Mouse (Mus musculus): ENCODE data around the gene B4galt5. TPM values are rescaled to one million over a fixed set of nuclear protein-coding genes. Genes with fewer than 3 reads are reported as not detected.

The B4galt5 gene
- polyA plus RNA-seq, 1 experiment from 2014 or later = 19.8 TPM

- Histone ChIP-seq H3K9me3 (ENCODE audit: control insufficient read depth, low read length) (no peaks in the 10 kb centered on the region), H3K36me3 (ENCODE audit: control insufficient read depth, insufficient read depth, low read length) (no peaks in the 10 kb centered on the region), H3K4me3 (ENCODE audit: low read depth, low read length) (no peak overlapping the region), H3K27ac (ENCODE audit: low read depth, low read length) (no peak overlapping the region), H3K27me3 (ENCODE audit: control insufficient read depth, insufficient read depth, low read length) (no peaks in the 10 kb centered on the region), H3K4me2 (no peak overlapping the region), H3K9ac (ENCODE audit: low read length) (no peak overlapping the region), H3K4me1 (ENCODE audit: control insufficient read depth, insufficient read depth, low read length) (no peaks in the 10 kb centered on the region)
- ATAC-seq (ENCODE audit: low FRiP score) (no peak), DNase-seq (ENCODE audit: low spot score, missing footprints) (no peak)
- 86% methylated on average over 13 of the region's 13 CpGs for WGBS
These were observed 75.7 kb downstream of the B4galt5 start for GRCm38 (mm10) chr2:167273206-167273740.

GRCm38 (mm10) chr2:167272706-167273105 lies 76.3 kb downstream of the B4galt5 start:
- WGBS = 82% methylated on average over 3 of the region's 3 CpGs
- ATAC-seq (ENCODE audit: low FRiP score) (no peak), DNase-seq (ENCODE audit: low spot score, missing footprints) (no peak)
- Histone ChIP-seq H3K4me3 (ENCODE audit: low read depth, low read length) (no peak overlapping the region), H3K27me3 (ENCODE audit: control insufficient read depth, insufficient read depth, low read length) (no peaks in the 10 kb centered on the region), H3K4me2 (no peak overlapping the region), H3K9me3 (ENCODE audit: control insufficient read depth, low read length) (no peaks in the 10 kb centered on the region), H3K9ac (ENCODE audit: low read length) (no peak overlapping the region), H3K27ac (ENCODE audit: low read depth, low read length) (no peak overlapping the region), H3K4me1 (ENCODE audit: control insufficient read depth, insufficient read depth, low read length) (no peaks in the 10 kb centered on the region), H3K36me3 (ENCODE audit: control insufficient read depth, insufficient read depth, low read length) (no peaks in the 10 kb centered on the region)

DNA sequence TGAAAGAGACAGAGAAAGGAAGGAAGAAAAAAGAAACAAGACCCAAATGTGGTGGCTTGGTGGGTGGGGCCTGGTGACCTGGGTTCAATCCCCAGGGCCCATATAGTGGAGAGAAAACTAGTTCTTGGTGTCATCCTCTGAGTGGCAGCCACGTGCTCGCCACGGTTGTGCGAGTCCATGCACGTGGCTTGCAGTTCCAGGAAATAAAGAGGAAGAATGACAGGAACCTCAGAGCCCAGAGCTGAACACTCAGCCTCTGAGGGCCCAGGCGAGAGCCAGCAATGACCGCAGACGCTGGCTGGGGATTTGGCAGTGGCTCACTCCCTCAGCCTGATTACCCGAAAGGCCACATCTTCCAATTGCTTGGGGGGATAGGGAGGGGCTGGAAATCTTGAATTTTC lies 77.9 kb downstream of the B4galt5 start:
- Histone ChIP-seq H3K4me3 (ENCODE audit: low read depth, low read length) (no peak overlapping the region), H3K27ac (ENCODE audit: low read depth, low read length) (no peak overlapping the region), H3K9ac (ENCODE audit: low read length) (no peak overlapping the region), H3K36me3 (ENCODE audit: control insufficient read depth, insufficient read depth, low read length) (no peaks in the 10 kb centered on the region), H3K9me3 (ENCODE audit: control insufficient read depth, low read length) (no peaks in the 10 kb centered on the region), H3K27me3 (ENCODE audit: control insufficient read depth, insufficient read depth, low read length) (no peaks in the 10 kb centered on the region), H3K4me1 (ENCODE audit: control insufficient read depth, insufficient read depth, low read length) (no peaks in the 10 kb centered on the region), H3K4me2 (no peak overlapping the region)
- ATAC-seq (ENCODE audit: low FRiP score) = no peak
- 93% methylated on average over 9 of the region's 9 CpGs for WGBS
- DNase-seq (ENCODE audit: low spot score, missing footprints) = no peak

DNA sequence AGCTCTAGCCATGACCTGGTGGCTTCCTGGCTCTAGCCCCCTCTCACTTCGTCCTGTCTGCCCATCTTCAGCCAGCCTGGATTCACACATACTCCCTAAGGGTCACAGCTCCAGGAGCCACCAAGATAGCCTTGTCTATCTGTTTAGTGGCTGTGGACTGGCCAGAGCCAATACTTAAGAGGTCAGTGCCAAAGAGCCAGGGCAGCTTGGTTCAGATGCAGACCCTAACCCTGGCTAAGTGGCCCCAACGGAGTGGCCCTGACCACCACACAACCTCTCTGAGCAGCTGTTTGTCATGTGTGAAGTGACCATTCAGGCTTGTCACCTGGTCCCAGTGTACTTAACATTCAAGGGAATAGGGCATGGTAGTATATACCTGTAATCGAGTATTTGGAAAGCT lies 78.5 kb downstream of the B4galt5 start:
- WGBS = 87% methylated on average over 3 of the region's 3 CpGs
- H3K27ac ChIP-seq (ENCODE audit: low read depth, low read length) = no peak overlapping the region
- H3K27me3 ChIP-seq (ENCODE audit: control insufficient read depth, insufficient read depth, low read length) = no peaks in the 10 kb centered on the region
- H3K4me3 ChIP-seq (ENCODE audit: low read depth, low read length) = no peak overlapping the region
- no peaks in the 10 kb centered on the region for H3K4me1 ChIP-seq (ENCODE audit: control insufficient read depth, insufficient read depth, low read length)
- no peak overlapping the region for H3K4me2 ChIP-seq
- no peak overlapping the region for H3K9ac ChIP-seq (ENCODE audit: low read length)
- no peak for DNase-seq (ENCODE audit: low spot score, missing footprints)
- H3K9me3 ChIP-seq (ENCODE audit: control insufficient read depth, low read length) = no peaks in the 10 kb centered on the region
- H3K36me3 ChIP-seq (ENCODE audit: control insufficient read depth, insufficient read depth, low read length) = no peaks in the 10 kb centered on the region
- ATAC-seq (ENCODE audit: low FRiP score) = no peak

- H3K27ac ChIP-seq (ENCODE audit: low read depth, low read length) = no peak overlapping the region
- no peak for ATAC-seq (ENCODE audit: low FRiP score)
- H3K4me3 ChIP-seq (ENCODE audit: low read depth, low read length) = no peak overlapping the region
- no peaks in the 10 kb centered on the region for H3K36me3 ChIP-seq (ENCODE audit: control insufficient read depth, insufficient read depth, low read length)
- no peaks in the 10 kb centered on the region for H3K9me3 ChIP-seq (ENCODE audit: control insufficient read depth, low read length)
- no peaks in the 10 kb centered on the region for H3K4me1 ChIP-seq (ENCODE audit: control insufficient read depth, insufficient read depth, low read length)
- WGBS = 89% methylated on average over 1 of the region's 1 CpGs
- no peak overlapping the region for H3K4me2 ChIP-seq
- DNase-seq (ENCODE audit: low spot score, missing footprints) = no peak
- no peaks in the 10 kb centered on the region for H3K27me3 ChIP-seq (ENCODE audit: control insufficient read depth, insufficient read depth, low read length)
- H3K9ac ChIP-seq (ENCODE audit: low read length) = no peak overlapping the region
These were observed 80.3 kb downstream of the B4galt5 start for GRCm38 (mm10) chr2:167268721-167269120.

DNA sequence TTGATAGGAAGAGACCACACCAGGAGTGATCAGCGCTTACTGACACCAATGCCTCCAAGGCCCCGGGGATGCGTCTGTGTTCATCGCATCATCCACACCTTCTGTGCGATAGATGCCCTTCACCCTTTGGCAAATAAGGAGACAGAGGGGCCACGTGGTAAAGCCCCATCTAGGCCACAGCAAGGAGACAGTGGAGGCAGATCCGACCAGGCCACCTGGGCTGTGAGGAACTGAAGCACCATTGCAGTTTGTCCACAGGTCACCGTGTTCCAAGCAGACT lies 80.6 kb downstream of the B4galt5 start:
- Histone ChIP-seq H3K9ac (ENCODE audit: low read length) (no peak overlapping the region), H3K27ac (ENCODE audit: low read depth, low read length) (no peak overlapping the region), H3K4me2 (no peak overlapping the region), H3K27me3 (ENCODE audit: control insufficient read depth, insufficient read depth, low read length) (no peaks in the 10 kb centered on the region), H3K9me3 (ENCODE audit: control insufficient read depth, low read length) (no peaks in the 10 kb centered on the region), H3K36me3 (ENCODE audit: control insufficient read depth, insufficient read depth, low read length) (no peaks in the 10 kb centered on the region), H3K4me1 (ENCODE audit: control insufficient read depth, insufficient read depth, low read length) (no peaks in the 10 kb centered on the region), H3K4me3 (ENCODE audit: low read depth, low read length) (no peak overlapping the region)
- DNase-seq (ENCODE audit: low spot score, missing footprints) = no peak
- 89% methylated on average over 8 of the region's 8 CpGs for WGBS
- ATAC-seq (ENCODE audit: low FRiP score) = no peak

DNA sequence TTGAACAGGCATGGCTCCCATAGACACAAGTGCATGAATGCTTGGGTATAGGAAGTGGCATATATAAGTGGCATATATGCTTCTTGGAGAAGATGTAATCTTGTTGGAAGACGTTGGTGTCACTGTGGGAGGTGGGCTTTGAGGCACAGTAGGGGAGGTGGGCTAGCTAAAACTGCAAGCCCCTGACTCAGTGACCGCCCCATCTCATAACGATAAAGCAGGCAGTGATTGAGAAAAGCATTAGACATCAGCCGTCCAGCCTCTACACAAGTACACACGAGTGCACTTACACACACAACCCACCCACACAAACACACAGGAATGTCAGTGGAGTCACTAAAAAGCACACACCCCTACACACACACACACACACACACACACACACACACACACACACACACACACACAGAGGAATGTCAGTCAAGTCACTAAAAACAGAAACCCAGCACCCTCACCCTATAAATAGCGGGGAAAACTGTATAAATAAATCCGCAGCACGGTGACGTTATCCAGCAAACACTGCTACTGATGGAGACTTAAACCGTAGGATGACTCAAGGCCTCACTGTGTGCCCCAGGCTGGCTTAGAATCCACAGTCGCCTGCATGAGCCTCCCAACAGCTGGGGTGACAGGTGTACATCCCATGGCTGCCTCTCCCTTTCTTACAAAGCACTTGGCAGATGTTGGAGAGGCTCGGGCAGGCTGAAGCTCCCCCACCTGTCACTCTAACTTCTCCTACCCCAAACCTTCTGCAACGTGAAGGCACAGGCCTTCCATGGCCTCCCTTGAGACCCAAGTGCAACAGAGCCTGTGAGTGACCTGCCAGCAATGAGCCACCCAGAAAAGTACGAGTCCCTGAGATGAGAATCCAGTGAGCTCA lies 81.2 kb downstream of the B4galt5 start:
- no peak overlapping the region for H3K9ac ChIP-seq (ENCODE audit: low read length)
- no peak overlapping the region for H3K27ac ChIP-seq (ENCODE audit: low read depth, low read length)
- no peak overlapping the region for H3K4me3 ChIP-seq (ENCODE audit: low read depth, low read length)
- H3K36me3 ChIP-seq (ENCODE audit: control insufficient read depth, insufficient read depth, low read length) = no peaks in the 10 kb centered on the region
- 82% methylated on average over 14 of the region's 14 CpGs for WGBS
- no peaks in the 10 kb centered on the region for H3K27me3 ChIP-seq (ENCODE audit: control insufficient read depth, insufficient read depth, low read length)
- DNase-seq (ENCODE audit: low spot score, missing footprints) = no peak
- no peaks in the 10 kb centered on the region for H3K9me3 ChIP-seq (ENCODE audit: control insufficient read depth, low read length)
- ATAC-seq (ENCODE audit: low FRiP score) = no peak
- no peaks in the 10 kb centered on the region for H3K4me1 ChIP-seq (ENCODE audit: control insufficient read depth, insufficient read depth, low read length)
- H3K4me2 ChIP-seq = no peak overlapping the region

DNA sequence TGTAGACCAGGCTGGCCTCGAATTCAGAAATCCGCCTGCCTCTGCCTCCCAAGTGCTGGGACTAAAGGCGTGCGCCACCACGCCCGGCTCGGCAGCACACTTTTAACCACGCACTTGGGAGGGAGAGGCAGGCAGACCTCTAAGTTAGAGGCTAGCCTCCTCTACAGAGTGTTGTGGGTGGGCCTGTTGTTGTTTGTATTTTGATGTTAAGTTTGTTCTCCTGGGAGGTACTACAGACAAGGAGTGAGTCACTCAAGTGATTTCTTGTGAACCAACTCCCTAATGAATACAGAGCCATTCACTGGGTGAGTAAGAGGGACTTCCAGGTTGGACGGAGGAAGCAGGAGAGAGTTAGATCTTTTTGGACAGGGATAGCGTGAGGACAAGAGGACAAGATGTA lies 82.8 kb downstream of the B4galt5 start:
- 94% methylated on average over 10 of the region's 10 CpGs for WGBS
- no peak overlapping the region for H3K4me3 ChIP-seq (ENCODE audit: low read depth, low read length)
- H3K4me1 ChIP-seq (ENCODE audit: control insufficient read depth, insufficient read depth, low read length) = no peaks in the 10 kb centered on the region
- H3K27me3 ChIP-seq (ENCODE audit: control insufficient read depth, insufficient read depth, low read length) = no peaks in the 10 kb centered on the region
- H3K36me3 ChIP-seq (ENCODE audit: control insufficient read depth, insufficient read depth, low read length) = no peaks in the 10 kb centered on the region
- ATAC-seq (ENCODE audit: low FRiP score) = no peak
- no peak for DNase-seq (ENCODE audit: low spot score, missing footprints)
- no peak overlapping the region for H3K4me2 ChIP-seq
- no peaks in the 10 kb centered on the region for H3K9me3 ChIP-seq (ENCODE audit: control insufficient read depth, low read length)
- no peak overlapping the region for H3K9ac ChIP-seq (ENCODE audit: low read length)
- no peak overlapping the region for H3K27ac ChIP-seq (ENCODE audit: low read depth, low read length)

DNA sequence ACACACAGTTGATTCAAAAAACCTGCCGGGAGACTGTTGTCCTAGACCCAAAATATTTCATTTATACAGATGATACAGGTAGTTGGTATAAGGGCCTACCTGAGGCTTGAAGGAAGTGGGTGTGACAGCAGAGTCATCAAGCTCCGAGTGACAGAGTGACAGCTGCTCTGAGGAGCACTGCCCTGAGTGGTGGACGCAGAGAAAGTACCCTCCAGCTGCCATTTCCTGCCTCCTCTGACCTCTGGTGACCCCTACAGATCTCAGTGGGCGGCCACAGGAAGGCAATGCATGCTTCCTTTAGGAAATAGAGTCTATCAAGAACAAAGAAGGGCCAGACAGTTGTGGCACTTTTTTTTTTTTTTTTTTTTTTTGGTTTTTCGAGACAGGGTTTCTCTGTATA lies 83.2 kb downstream of the B4galt5 start:
- no peak for ATAC-seq (ENCODE audit: low FRiP score)
- no peaks in the 10 kb centered on the region for H3K4me1 ChIP-seq (ENCODE audit: control insufficient read depth, insufficient read depth, low read length)
- H3K9ac ChIP-seq (ENCODE audit: low read length) = no peak overlapping the region
- 72% methylated on average over 4 of the region's 5 CpGs for WGBS
- H3K27me3 ChIP-seq (ENCODE audit: control insufficient read depth, insufficient read depth, low read length) = no peaks in the 10 kb centered on the region
- no peak overlapping the region for H3K27ac ChIP-seq (ENCODE audit: low read depth, low read length)
- H3K4me3 ChIP-seq (ENCODE audit: low read depth, low read length) = no peak overlapping the region
- no peak overlapping the region for H3K4me2 ChIP-seq
- no peak for DNase-seq (ENCODE audit: low spot score, missing footprints)
- H3K9me3 ChIP-seq (ENCODE audit: control insufficient read depth, low read length) = no peaks in the 10 kb centered on the region
- no peaks in the 10 kb centered on the region for H3K36me3 ChIP-seq (ENCODE audit: control insufficient read depth, insufficient read depth, low read length)
